Mouse (Mus musculus) cerebellum, adult 2 months (tissue): ENCODE results near the gene Trpm8.

Experiments
- CTCF ChIP-seq: fragments of 200-500 bp; IDR thresholded peaks from 2 replicates; pipeline ENCODE4 v1.5.1; 2011; ENCODE audit warnings: low read depth, mild to moderate bottlenecking, control low read depth, low read length, moderate library complexity, borderline replicate concordance; ENCODE audit not compliant: insufficient read depth
- POLR2A ChIP-seq: fragments of 200-500 bp; IDR thresholded peaks from 2 replicates; pipeline ENCODE4 v1.6.1; 2011; ENCODE audit warnings: low read length, control low read depth, borderline replicate concordance; ENCODE audit not compliant: insufficient read depth

DNA sequence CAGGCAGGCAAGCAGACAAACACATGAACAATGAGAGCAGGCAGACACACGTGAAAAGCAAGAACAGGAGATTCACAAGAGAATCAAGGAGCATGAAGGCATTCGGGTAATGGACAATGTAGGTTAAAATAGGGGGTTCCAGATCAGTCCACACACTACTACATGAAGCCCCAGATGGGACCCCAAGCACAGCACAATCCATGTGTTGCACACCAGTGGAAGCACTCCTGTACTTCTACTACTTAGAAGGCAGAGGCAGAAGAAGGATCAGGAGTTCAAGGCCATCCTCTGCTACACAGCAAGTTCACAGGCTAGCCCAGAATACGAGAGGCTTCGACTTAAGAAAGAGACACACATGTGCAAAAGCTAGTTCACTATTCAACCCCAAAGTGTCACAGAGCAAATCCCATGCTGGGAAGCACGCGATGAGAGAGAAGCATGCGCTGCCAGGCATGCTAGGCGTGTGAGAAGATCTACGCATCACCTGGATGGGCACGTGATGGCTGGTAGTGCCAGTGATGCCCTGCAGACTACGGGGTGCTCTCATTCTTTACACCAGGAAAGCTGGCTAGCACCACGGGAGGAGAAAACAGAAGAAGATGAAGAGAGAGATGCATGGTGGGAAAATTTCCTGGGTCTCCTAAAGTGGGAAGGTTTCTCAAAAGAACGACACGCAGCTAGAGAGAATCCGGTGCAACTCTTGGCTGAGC lies 8.8 kb downstream of the Trpm8 start:
- TF ChIP-seq CTCF (no peak), POLR2A (no peak)
